Mouse (Mus musculus) G1E-ER4 (cell line): ENCODE measurements around the gene Kcnq1. TPM values are rescaled to one million over a fixed set of nuclear protein-coding genes. Genes with fewer than 3 reads are reported as not detected.

Experiments
- GATA1 ChIP-seq: IDR thresholded peaks from one replicate; pipeline ENCODE4 v1.8.0; 2012; ENCODE audit warnings: low read length, inconsistent platforms
- polyA plus RNA-seq: library from polyadenylated mRNA; stranded (reverse); fragments of >175 nt; gene quantifications from 2 replicates; pipeline ENCODE4 v1.2.3, GENCODE M21; 2012

Kcnq1 gene
- polyA plus RNA-seq, 1 experiment, result not detected

DNA sequence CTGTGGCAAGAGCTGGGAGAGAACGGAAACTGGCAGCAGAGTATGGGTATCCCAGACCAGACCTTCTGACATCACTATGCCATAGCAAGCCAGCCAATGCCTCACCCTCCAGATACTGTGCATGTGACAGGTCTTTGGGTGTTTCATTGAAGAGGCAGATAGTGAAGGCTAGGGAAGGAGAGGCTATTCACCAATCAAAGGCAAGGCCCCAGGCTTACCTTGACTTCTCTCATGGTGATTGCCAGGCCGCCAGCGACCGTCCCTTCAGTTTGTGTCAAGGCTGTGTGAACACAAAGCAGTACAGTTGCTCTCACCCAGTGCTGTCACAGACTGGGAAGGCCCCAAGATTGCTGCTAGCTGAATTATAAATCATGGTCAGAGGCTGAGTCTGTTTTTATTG, 75.1 kb downstream of the Kcnq1 start:
- no peak for TF ChIP-seq GATA1

DNA sequence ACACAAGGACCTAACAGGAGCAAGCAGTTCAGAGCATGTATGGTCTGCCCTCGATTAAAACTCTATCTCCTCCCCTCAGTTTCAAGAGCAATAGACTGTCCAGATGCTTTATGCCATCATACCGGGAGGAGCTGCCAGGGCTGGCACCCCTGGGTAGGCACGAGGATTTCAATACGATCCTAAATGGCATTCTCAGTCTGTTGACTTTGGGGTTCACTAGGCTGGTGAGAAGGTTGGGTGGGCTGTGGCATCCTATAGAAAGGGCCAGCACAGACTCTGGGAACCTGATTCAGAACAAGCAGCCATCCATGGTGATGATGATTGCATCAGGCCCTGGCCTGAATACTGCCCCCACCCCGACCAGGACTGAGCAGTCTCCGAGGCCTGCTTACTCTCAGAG, 79.3 kb downstream of the Kcnq1 start:
- no peak for TF ChIP-seq GATA1

DNA sequence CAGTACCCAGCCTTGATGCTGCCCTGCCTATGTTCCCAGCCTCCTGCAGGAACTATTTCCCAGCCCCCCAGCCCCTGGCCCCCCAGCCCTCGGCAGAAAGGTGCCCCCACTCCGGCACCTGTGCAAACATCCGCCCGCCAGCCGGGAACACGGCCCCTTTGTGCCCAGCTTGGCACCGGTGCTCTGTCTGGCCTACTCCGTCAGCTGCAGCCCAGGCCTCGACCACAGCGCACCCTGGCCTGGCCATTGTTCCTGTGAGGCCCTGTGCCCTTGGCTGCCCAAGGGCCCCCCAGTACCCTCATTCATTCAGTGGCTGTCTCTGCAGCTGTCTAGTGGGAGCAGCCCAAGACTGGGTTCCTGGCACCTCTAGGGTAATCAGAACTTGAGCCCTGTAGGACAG, 80.2 kb downstream of the Kcnq1 start:
- TF ChIP-seq GATA1, result no peak

DNA sequence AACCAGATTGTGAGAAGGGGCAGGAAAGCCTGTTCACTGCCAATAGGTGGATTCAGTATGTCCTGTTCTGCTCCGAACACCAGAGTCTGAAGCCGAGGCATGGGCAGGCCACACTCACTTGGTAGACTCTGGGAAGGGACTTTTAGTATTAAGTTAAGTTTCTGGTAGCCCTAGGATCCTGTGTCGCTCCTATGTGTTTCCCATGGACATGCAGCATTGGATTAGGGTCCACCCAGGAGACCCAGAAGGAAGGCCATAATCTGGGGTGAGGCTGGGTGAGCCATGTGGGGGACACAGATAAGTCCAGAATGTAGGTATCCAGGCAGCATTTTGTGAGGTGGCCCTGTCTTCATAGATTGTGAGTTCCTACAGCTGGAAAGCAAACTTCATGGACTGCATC, 81.0 kb downstream of the Kcnq1 start:
- TF ChIP-seq GATA1, result no peak

DNA sequence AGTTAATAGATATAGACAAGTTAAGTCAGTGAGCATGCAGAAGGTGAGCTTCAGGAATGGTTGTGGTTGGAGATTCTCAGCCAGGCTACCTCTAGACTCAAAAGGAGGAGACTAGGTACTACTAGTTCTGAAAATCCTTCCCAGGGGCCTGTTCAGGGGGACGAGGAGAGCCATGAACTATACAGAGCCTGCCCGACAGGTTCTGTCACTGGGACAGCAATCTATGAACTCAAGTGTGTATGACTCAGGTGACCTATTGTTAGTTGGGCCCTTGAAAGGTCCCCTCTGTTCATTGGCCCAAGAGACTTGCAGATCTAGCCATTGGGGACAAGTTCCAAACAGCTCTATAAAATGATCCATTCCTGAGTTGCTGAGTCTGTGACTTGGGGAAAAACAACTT, 82.4 kb downstream of the Kcnq1 start:
- no peak for TF ChIP-seq GATA1

DNA sequence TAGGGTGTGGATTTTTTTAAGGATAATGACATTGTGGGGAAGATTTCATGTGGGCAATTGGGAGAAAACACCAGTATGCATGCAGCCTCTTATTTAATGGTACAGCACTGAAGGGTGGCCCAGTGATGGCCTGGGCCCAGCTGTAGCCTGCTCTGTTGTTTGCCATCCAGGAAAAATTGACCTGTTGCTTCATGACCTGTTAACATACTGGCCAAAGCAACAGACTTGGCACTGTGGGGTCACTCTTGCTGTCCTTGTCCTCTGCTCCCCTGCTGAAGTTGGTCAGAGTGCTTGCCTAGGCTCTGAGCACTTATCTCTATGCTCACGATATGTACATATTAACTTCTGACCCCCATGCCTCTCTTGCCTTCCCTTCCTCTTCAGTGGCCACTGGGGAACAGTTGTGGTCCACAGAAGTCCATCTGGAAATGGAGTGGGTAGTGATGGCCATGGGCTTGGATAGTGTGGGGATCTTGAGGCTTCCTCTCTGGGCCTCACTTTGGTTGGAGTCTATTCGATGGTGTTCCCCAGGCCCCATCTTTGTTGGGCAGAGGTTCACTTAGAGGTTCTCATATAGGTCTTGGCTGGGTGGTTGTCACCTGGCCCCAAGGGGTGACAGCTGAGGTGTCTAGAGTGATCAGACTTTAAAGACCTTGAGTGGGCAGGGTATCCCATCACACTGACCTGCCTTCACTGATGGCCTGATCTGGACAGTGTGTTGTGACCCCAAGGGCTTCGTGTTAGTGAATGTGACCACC, 84.0 kb downstream of the Kcnq1 start:
- TF ChIP-seq GATA1, result no peak

DNA sequence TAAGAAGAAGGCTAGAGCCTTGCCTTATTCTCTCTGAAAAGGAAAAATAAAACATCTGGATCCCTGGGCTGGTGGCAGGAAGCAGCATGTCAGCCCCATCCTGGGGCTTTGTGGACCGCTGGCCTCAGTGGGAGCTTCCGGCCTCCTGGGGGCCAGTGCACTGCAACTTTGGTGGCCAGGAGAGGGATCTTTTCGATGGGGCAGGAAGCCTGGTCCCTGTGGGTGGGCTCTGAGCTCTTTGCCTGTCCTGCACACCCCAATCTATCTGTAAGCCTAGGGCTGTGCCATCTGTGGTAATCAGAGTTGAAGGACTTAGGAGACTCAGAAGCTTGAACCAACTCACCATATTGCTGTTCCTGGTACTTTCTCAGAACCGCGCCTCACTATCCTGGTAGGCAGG, 84.7 kb downstream of the Kcnq1 start:
- no peak for TF ChIP-seq GATA1

DNA sequence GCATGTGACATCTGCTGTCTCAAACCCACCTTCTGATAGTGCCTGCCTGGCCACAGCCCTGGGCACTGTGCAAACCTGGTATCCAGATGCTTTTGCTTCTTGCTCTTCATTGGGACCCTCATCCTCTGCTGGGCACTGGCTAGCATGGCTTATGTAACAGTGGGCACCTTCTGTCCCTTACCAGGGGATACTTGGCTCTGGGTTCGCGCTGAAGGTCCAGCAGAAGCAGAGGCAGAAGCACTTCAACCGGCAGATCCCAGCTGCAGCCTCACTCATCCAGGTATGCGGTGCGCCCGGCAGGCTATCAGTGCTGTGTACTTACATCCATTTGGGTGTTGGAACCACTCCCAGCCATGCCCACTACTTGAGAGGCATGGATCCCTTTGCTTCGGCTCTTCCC, 86.2 kb downstream of the Kcnq1 start:
- no peak for TF ChIP-seq GATA1

DNA sequence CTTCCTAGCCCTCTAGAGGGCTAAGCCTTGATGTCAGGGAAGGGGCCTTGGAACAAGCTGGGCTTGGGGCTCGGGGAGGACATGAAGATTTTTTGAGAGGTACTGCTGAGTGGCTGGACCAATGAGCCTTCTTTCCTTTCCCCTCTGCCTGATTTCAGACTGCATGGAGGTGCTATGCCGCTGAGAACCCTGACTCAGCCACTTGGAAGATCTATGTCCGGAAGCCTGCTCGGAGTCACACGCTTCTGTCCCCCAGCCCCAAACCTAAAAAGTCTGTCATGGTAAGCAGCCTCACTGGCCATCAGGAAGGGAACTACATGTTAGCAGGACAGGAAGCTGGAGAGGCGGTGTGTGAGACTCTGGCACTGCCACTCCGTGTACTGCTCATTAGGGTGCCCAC, 87.9 kb downstream of the Kcnq1 start:
- TF ChIP-seq GATA1, result no peak

DNA sequence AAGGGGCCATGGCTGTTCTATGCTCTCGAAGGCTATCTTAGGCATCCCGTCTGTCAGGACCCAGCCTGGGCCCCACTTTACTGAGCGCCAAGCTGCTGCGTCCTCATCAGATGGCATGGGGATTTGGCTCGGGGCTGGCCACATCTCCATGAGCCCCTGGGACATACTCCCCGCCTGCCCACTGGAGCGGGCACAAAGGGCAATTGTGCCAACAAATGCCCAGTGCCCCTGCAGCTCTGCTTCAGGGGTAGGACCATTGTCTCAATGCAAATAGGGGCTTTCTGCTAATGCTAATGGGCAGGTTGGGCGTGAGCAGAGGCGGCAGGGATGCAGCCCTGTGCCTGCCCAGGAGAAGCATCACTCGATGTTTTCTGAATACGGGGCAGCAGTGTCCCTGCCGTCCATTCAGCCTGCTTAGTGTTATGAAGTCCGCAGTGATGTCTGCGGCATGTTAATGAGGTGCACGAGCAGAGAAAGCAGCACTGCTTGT, 91.8 kb downstream of the Kcnq1 start:
- no peak for TF ChIP-seq GATA1

DNA sequence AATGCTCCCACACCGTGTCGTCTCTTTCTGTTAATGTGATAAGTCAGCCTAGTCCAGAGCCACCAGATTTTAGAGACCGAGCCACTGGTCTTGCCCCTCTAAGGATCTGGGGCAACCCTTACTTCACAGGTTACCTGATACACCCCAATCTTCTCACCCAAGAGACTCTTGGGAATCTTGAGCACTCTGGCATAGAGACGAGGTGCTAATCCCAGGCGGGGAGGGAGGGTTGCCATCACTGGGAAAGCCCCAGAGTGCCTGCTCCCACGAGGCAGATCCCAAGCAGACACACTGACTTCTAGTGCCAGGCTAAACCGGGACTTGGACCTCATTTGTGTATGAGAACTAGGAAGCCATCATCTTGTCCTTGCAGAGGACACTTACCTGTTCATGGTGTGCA, 92.3 kb downstream of the Kcnq1 start:
- no peak for TF ChIP-seq GATA1

DNA sequence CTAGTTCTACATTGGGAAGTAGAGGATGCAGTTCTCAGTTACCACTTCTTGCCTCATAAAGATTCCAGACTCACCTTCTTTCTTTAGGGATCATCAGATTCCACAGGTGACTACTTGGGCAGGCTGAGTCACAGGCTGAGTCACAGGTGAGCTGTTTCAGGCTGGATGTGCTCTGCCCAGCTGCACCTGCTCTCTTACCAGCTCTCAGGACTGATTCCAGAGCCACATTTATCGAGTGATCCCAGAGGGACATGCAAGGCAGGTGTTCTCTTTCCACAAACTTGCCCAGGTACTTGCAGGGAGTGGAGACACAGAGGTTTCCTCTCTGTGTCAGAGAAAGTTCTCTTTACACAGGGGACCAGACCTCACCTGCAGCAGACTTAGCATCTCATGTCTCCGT, 95.1 kb downstream of the Kcnq1 start:
- no peak for TF ChIP-seq GATA1

DNA sequence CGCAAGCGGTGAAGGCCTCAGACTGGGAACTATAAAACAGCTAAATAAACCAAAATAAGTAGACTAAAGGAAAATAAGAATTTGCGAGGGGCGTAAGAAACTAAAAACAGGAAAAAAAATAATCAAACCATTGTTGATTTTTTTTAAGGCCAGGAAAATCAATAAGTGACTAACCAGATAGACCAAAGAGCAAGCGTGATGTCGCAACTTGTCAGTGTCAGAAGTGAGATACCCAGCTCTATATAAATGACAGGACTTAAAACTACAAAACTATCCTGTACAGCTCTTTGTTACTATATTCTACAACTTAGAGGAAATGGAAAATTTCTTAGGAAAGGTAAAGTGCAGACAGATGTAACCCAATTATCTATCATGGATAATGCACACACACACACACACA, 97.7 kb downstream of the Kcnq1 start:
- no peak for TF ChIP-seq GATA1

DNA sequence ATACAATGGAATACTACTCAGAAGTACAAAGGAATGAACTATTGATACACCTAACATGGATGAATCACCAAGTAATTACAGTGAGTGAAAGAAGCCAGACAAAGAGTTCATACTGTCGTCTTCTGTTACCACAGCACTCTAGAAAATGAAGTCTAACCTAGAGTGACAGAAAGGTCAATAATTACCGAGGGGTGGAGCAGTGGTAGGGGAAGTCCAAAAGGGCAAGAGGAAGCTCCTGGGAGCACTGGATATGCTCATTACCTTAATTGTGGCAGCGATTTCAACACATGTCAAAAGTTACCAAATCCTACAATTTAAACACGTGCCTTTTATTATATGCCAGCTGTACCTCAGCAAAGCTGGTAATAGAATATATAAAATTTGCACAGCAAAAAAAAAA, 100.9 kb downstream of the Kcnq1 start:
- TF ChIP-seq GATA1, result no peak

DNA sequence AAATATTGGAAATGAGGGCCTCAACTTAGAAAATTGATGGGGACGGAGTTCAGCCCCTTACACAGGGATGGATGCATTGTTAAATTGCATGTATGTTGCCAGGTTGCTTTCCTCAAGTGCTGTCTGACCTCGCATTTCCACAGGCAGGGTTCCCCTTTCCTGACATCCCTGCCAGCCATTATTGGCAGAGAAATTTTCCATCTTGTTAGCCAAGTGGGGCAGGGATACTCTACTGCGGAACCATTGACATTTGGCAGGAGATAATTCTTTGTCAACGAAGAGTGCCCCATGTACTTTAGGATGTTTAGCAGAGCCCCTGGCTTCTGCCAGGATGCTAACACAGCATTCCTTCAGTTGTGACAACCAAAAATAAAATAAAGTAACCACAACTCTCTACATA, 104.6 kb downstream of the Kcnq1 start:
- no peak for TF ChIP-seq GATA1

DNA sequence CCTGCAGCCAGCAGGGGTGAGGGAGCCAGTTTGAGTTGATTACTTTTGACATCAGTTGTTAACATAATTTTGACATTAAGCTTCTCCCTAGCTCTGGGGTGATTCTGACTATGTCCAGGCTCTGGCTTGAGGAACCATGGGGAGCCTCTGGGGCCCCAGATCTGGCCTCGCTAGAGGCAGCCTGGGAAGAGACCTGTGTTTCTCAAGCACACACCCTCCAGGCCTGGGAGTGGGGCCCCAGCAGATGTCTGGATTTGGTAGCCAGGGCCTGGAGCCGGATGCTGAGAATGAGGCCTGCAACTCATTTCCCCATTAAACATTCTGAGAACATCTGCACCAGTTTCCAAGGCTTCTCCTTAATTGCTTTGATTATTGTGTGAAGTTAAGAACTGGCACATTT, 145.0 kb downstream of the Kcnq1 start:
- TF ChIP-seq GATA1, result no peak

DNA sequence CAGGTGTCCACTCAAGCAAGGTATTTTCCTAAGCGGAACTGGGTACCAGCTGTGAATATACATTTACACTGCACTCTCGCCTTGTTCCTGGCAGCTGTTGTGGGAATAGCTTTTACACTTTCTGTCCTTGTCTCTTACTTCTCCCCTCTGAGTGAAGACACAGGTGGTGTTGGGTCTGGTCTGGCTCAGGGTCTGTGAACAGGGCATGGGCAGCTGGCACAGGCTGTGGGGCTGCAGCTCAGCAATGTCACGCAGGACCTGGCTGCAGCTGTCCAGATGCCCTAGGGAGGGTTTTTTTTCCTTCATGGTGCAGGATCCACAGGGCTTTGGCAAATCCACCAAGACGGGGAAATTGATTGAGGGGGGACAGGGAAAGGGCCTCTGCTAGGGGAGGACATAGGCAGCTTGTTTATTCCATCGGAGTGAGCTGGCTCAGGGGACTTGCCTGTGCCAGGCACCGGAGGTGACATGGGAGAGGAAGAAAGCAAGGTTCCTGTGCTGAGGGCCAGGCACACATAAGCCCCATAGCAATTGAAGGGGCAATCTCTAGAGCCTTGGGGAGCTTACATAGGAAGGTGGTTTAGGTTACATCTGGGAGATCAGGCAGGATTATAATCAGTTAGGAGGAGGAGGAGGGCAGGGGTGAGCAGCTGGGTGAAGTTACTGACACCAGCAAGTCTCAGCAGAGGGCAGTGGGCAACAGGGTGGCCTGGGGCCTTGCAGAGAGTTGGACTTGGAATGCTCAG, 147.1 kb downstream of the Kcnq1 start:
- TF ChIP-seq GATA1, result no peak
